Mouse (Mus musculus): ENCODE measurements around the gene Erbb3. TPM values are rescaled to one million over a fixed set of nuclear protein-coding genes. Genes with fewer than 3 reads are reported as not detected.

Gene Erbb3
- polyA plus RNA-seq, 1 experiment, result 0.75 TPM

DNA sequence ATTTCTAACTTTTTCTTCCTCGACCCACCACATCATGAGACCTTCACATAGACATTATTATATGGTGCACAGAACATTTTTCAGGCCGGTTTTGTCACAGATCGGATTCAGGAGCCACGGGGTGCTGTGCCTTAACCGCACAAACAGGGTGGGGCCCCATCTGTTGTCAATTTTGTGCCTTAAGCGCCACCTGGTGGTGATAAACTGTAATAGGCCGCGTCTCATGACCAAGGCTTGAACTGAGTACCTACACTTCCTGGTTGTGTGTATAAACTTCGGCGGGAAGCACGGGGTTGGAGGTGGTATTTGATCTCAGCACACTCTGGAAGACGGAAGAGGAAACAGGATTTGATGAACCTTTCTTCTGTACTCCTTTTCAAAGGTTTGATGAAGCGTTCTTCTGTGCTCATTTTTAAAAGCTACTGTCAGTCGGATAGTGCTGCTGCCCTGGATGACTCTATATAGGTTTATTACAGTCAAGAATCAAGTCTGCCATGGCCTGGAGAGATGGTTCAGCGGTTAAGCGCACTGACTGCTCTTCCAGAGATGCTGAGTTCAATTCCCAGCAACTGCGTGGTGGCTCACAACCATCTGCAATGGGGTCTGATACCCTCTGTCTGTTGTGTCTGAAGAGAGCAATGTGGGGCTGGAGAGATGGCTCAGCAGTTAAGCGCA lies 53.0 kb downstream of the Erbb3 start:
- H3K4me3 ChIP-seq (replicated peaks; ENCODE audit: control insufficient read depth, low read depth, low read length), result peak overlapping the region; percentile 22
- peaks cover 2% of the 10 kb centered on the region for H3K4me1 ChIP-seq (ENCODE audit: control insufficient read depth, insufficient read depth, low read length)
- 11% methylated on average over 18 of the region's 18 CpGs for WGBS
- no peak for TF ChIP-seq POLR2A (IDR thresholded peaks at IDR 0.05; ENCODE audit: borderline replicate concordance, control insufficient read depth, low read depth, low read length)
- TF ChIP-seq CTCF (IDR thresholded peaks at IDR 0.05; ENCODE audit: control insufficient read depth, insufficient read depth, low read length), result peak; percentile 81
- H3K27ac ChIP-seq (ENCODE audit: control insufficient read depth, insufficient read depth, low read depth, low read length, poor library complexity), result peak overlapping the region; percentile 59; the same call in 1 of the 2 replicates

DNA sequence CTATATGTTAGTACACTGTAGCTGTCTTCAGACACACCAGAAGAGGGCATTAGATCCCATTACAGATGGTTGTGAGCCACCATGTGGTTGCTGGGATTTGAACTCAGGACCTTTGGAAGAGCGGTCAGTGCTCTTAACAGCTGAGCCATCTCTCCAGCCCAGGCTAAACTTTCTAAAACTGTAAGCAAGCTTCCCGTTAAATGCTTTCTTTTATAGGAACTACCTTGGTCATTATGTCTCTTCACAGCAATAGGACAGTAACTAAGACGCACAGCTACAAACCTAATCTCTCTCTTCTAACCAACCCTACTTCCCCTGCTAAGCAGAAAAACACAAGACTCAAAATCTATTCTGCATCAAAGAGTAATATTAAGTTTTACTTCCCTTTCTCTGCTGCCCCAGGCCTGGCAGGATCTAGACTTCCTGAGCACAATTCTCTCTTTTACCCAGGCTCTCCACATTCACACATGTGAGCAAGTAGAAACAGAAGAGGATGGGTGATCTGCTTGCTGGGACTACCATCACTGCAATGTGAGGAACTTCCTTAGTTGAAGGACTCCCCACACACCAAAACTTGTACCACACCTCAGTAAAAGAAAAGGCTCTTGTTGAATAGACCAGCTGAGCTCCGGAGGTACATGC lies 53.7 kb downstream of the Erbb3 start:
- Histone ChIP-seq H3K4me3 (replicated peaks; ENCODE audit: control insufficient read depth, low read depth, low read length) (no peak overlapping the region), H3K4me1 (ENCODE audit: control insufficient read depth, insufficient read depth, low read length) (peaks cover 2% of the 10 kb centered on the region), H3K27ac (ENCODE audit: control insufficient read depth, insufficient read depth, low read depth, low read length, poor library complexity) (peak overlapping the region; percentile 59; the same call in 1 of the 2 replicates)
- TF ChIP-seq POLR2A (IDR thresholded peaks at IDR 0.05; ENCODE audit: borderline replicate concordance, control insufficient read depth, low read depth, low read length), result no peak
- TF ChIP-seq CTCF (IDR thresholded peaks at IDR 0.05; ENCODE audit: control insufficient read depth, insufficient read depth, low read length), result no peak
- WGBS, result 23% methylated on average over 4 of the region's 4 CpGs

DNA sequence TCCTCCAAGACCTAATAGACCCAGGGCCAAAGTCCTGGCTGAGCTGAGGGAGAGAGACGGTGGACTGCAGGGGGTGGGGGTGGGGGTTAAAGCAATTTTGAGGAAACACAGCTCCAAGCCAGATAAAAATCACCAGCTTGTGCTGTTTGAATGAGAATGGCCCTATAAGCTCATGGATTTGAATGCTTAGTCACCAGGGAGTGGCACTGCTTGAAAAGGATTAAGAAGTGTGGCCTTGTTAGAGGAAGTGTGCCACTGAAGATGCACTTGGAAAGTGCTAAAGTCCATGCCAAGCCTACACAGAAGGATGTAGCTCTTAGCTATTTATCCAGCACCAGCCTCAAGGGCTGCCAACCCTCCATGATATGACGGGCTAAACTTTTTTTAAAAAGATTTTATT lies 54.2 kb downstream of the Erbb3 start:
- WGBS, result 75% methylated on average over 2 of the region's 2 CpGs
- no peak for TF ChIP-seq POLR2A (IDR thresholded peaks at IDR 0.05; ENCODE audit: borderline replicate concordance, control insufficient read depth, low read depth, low read length)
- no peak for TF ChIP-seq CTCF (IDR thresholded peaks at IDR 0.05; ENCODE audit: control insufficient read depth, insufficient read depth, low read length)
- Histone ChIP-seq H3K4me1 (ENCODE audit: control insufficient read depth, insufficient read depth, low read length) (peaks cover 2% of the 10 kb centered on the region), H3K4me3 (replicated peaks; ENCODE audit: control insufficient read depth, low read depth, low read length) (no peak overlapping the region), H3K27ac (ENCODE audit: control insufficient read depth, insufficient read depth, low read depth, low read length, poor library complexity) (peak overlapping the region; percentile 48; the same call in 1 of the 2 replicates)

DNA sequence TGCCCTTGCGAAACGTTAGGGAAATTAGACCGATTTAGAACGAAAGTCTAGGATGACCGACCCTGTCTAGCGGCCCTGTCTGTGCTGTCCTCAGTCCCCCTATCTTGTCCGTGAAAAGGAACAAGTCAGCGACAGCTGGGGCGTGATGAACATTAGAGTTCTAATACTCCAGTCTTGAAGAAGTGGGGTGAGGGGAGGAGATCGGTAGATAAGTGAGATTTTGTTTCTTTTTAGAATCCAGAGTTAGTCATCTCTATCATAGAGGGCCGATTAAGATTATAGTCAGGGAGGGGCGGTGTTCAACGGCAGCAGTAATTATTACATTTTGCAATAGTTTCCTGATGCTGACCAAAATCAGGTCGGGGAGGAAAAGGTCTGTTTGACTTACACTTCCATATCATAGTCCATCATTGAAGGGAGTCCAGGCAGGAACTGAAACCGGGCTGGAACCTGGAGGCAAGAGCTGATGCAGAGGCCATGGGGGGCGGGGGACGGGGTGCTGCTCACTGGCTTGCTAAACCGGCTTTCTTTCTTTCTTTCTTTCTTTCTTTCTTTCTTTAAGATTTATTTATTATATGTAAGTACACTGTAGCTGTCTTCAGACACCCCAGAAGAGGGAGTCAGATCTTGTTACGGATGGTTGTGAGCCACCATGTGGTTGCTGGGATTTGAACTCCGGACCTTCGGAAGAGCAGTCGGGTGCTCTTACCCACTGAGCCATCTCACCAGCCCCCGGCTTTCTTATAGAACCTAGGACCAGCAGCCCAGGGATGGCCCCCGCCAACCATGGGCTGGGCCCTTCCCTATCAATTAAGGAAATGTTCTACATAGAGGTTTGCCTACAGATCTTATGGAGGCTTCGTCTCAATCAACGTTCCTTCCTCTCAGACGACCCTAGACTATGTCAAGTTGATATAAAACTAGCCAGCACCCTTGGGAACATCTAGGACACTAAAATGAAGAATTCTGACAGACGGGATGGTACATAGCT lies 62.8 kb downstream of the Erbb3 start:
- H3K27ac ChIP-seq (ENCODE audit: control insufficient read depth, insufficient read depth, low read depth, low read length, poor library complexity), result peak overlapping the region; percentile 59; the same call in 1 of the 2 replicates
- TF ChIP-seq CTCF (IDR thresholded peaks at IDR 0.05; ENCODE audit: control insufficient read depth, insufficient read depth, low read length) (no peak), POLR2A (IDR thresholded peaks at IDR 0.05; ENCODE audit: borderline replicate concordance, control insufficient read depth, low read depth, low read length) (no peak)
- peak overlapping the region; percentile 89 for H3K4me3 ChIP-seq (replicated peaks; ENCODE audit: control insufficient read depth, low read depth, low read length)
- H3K4me1 ChIP-seq (ENCODE audit: control insufficient read depth, insufficient read depth, low read length), result no peaks in the 10 kb centered on the region; the same call in 1 of the 2 replicates
- WGBS, result 22% methylated on average over 28 of the region's 28 CpGs

DNA sequence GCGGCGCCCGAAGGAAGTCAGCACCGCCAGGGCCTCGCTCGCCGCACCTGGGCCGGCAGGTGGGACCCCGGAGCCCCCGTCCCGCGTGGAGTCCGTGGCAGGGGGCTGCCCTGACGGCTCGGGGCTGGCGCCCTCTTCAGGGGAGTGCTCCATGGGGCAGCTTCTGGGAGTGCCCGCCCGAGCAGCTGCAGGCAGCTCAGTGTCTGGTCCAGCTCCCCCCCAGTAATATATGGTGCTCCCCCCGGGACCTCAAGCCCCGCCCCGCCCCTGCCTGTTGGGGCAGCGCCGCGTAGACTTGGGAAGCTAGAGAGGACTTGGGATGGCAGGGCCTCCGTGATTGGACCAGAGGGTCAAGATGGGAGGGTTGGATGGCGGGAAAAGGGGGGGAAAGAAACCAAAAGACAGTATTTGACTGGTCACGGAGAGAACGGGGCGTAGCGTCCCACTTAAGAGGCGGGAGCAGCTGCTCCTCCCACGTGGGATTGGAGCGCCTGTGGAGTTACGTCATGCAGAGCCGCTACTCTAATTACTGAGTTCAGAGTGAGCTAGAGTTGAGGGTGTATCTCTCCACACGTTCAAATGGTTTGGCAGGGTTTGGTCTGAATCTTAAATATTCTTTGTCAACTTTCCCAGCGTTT lies 63.7 kb downstream of the Erbb3 start, which contains the start of gene Esyt1:
Gene Esyt1 (minus strand): TSS at position 201 of the 638 bp plus-strand sequence.
- no peaks in the 10 kb centered on the region; the same call in 1 of the 2 replicates for H3K4me1 ChIP-seq (ENCODE audit: control insufficient read depth, insufficient read depth, low read length)
- TF ChIP-seq CTCF (IDR thresholded peaks at IDR 0.05; ENCODE audit: control insufficient read depth, insufficient read depth, low read length) (peak; percentile 36; the same call in 1 of the 2 replicates), POLR2A (IDR thresholded peaks at IDR 0.05; ENCODE audit: borderline replicate concordance, control insufficient read depth, low read depth, low read length) (peak; percentile 83)

DNA sequence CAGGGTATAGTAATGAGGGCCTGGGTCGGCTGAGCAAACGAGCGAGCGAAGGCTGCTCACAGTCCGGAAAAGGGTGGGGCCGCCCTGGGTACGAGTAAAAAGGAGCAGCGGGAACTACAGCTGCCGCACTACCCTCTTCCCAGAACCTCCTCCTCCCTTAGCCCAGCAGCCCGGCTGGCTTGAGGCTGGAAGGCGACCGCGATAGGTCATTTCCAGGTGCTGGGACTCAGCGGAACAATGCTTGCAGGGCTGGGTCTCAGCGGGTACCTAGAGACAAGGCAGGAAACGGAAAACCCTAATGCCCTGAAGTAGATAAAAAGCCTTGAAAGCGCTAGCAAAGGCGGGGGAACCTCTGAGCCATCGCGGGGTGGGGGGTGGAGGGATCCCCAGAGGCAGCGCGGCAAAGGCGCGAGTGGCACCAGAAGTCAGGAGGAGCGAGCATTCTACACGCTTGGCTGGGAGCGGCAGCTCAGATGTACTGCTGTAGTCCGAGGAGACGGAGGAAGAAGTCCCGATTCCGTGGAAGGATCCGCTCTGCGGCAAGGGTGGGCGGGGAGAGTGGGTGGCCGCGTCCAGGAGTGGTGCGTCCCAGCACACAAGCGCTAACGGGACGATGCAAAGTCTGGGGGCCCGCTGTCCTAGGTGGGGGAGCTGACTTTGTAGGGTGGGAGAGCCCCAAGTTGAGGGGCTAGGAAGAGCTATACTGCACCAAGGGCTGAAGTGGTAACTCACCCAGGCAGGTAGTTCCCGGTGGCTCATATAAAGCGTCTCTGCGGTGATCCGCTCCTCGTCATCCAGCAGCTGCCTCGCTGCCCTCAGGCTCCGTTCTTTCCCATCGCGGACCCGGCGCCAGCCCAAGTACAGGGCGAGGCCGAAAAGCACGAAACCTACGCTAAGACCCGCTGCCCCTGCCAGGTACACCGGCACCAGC lies 64.5 kb downstream of the Erbb3 start:
- under 1% methylated on average over 58 of the region's 58 CpGs for WGBS
- Histone ChIP-seq H3K4me1 (ENCODE audit: control insufficient read depth, insufficient read depth, low read length) (no peaks in the 10 kb centered on the region; the same call in 1 of the 2 replicates), H3K27ac (ENCODE audit: control insufficient read depth, insufficient read depth, low read depth, low read length, poor library complexity) (peak overlapping the region; percentile 93), H3K4me3 (replicated peaks; ENCODE audit: control insufficient read depth, low read depth, low read length) (peak overlapping the region; percentile 89)
- peak; percentile 51; the same call in 1 of the 2 replicates for TF ChIP-seq POLR2A (IDR thresholded peaks at IDR 0.05; ENCODE audit: borderline replicate concordance, control insufficient read depth, low read depth, low read length)
- TF ChIP-seq CTCF (IDR thresholded peaks at IDR 0.05; ENCODE audit: control insufficient read depth, insufficient read depth, low read length), result no peak

More for the DNA sequence above, 63.7 kb downstream of the Erbb3 start, which contains the start of gene Esyt1:
- WGBS, result under 1% methylated on average over 37 of the region's 37 CpGs
- Histone ChIP-seq H3K27ac (ENCODE audit: control insufficient read depth, insufficient read depth, low read depth, low read length, poor library complexity) (peak within 1 kb of the TSS; percentile 93), H3K4me3 (replicated peaks; ENCODE audit: control insufficient read depth, low read depth, low read length) (peak within 1 kb of the TSS; percentile 89)
